Mouse (Mus musculus): ENCODE data around the gene Chuk.

- TF ChIP-seq CTCF (IDR thresholded peaks at IDR 0.05; ENCODE audit: low read depth) (no peak), EP300 (IDR thresholded peaks at IDR 0.05; ENCODE audit: low read depth) (no peak)
These were observed 39.2 kb upstream of the Chuk start for GRCm38 (mm10) chr19:44146568-44146879.
